Mouse (Mus musculus): ENCODE measurements around the gene Cfap74. TPM values are rescaled to one million over a fixed set of nuclear protein-coding genes. Genes with fewer than 3 reads are reported as not detected.
"Not testable (repeated sequence)": the region's sequence is repeated elsewhere in the genome, so short reads cannot be mapped to it uniquely, and the experiment has no call there.

Gene Cfap74
- polyA plus RNA-seq, 1 experiment: 21.9 TPM

DNA sequence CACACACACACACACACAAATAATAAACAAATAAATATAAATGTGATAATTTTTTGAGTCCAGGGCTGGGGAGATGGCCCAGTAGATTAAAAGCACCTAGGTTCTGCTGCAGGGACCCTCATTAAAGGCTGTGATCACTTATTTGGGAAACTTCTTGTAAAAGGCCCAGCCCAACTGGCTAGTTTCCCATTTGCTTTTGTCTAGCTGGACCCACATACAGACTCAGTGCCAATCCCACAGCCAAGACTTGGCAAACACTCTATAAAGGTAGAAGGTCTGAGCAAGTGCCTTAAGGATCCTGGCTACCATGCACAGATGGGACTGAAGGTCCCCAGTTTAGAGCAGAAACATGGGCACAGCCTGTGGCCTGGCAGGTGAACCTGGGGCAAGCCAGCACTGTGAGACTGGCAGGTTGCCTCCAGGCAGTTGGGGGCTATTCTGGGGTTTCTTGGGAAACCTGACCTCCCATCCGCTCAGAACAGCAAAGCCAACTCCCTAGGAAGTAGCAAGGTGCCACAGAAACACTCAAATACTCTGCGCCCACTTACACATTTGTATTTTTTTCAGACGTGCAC lies 63.8 kb downstream of the Cfap74 start:
- H3K27ac ChIP-seq (ENCODE audit: insufficient read depth, low read length): no peak overlapping the region
- no peak for TF ChIP-seq CTCF (IDR thresholded peaks at IDR 0.05; ENCODE audit: extremely low read depth, insufficient read depth, low read length)
- no peak for TF ChIP-seq POLR2A (IDR thresholded peaks at IDR 0.05; ENCODE audit: extremely low read depth, insufficient read depth, low read length)
- H3K4me3 ChIP-seq (ENCODE audit: insufficient read depth, low read length): no peak overlapping the region
- H3K4me1 ChIP-seq (ENCODE audit: control insufficient read depth, insufficient read depth, low read length): no peaks in the 10 kb centered on the region

- Histone ChIP-seq H3K4me3 (ENCODE audit: insufficient read depth, low read length) (no peak overlapping the region), H3K4me1 (ENCODE audit: control insufficient read depth, insufficient read depth, low read length) (no peaks in the 10 kb centered on the region), H3K27ac (ENCODE audit: insufficient read depth, low read length) (no peak overlapping the region)
- TF ChIP-seq POLR2A (IDR thresholded peaks at IDR 0.05; ENCODE audit: extremely low read depth, insufficient read depth, low read length): no peak
- no peak for TF ChIP-seq CTCF (IDR thresholded peaks at IDR 0.05; ENCODE audit: extremely low read depth, insufficient read depth, low read length)
Observed at GRCm38 (mm10) chr4:155473319-155473718, 64.3 kb downstream of the Cfap74 start.

DNA sequence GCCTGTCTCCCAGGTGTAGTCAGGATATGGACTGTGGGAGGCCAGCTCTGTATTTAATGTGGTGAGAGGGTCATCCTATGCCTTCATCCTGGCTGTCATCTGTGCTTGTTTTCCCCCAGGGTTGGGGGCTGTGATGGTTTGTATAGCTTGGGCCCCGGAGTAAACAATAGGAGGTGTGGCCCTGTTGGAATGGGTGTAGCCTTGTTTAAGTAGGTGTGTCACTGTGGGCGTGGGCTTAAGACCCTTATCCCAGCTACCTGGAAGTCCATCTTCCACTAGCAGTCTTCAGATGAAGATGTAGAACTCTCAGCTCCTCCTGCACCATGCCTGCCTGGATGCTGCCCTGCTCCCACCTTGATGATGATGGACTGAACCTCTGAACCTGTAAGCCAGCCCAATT lies 64.8 kb downstream of the Cfap74 start:
- H3K4me1 ChIP-seq (ENCODE audit: control insufficient read depth, insufficient read depth, low read length); H3K27ac ChIP-seq (ENCODE audit: insufficient read depth, low read length); H3K4me3 ChIP-seq (ENCODE audit: insufficient read depth, low read length): not testable (repeated sequence)

- Histone ChIP-seq H3K27ac (ENCODE audit: insufficient read depth, low read length) (no peak overlapping the region; the same call in 1 of the 2 replicates), H3K4me1 (ENCODE audit: control insufficient read depth, insufficient read depth, low read length) (no peaks in the 10 kb centered on the region), H3K4me3 (ENCODE audit: insufficient read depth, low read length) (no peak overlapping the region)
- TF ChIP-seq CTCF (IDR thresholded peaks at IDR 0.05; ENCODE audit: extremely low read depth, insufficient read depth, low read length): peak; percentile 86
- TF ChIP-seq POLR2A (IDR thresholded peaks at IDR 0.05; ENCODE audit: extremely low read depth, insufficient read depth, low read length): no peak
Observed at GRCm38 (mm10) chr4:155481381-155482124, 72.6 kb downstream of the Cfap74 start.

GRCm38 (mm10) chr4:155482125-155482480 lies 73.1 kb downstream of the Cfap74 start:
- Histone ChIP-seq H3K4me1 (ENCODE audit: control insufficient read depth, insufficient read depth, low read length) (no peaks in the 10 kb centered on the region), H3K27ac (ENCODE audit: insufficient read depth, low read length) (no peak overlapping the region; the same call in 1 of the 2 replicates), H3K4me3 (ENCODE audit: insufficient read depth, low read length) (no peak overlapping the region)
- TF ChIP-seq POLR2A (IDR thresholded peaks at IDR 0.05; ENCODE audit: extremely low read depth, insufficient read depth, low read length) (no peak), CTCF (IDR thresholded peaks at IDR 0.05; ENCODE audit: extremely low read depth, insufficient read depth, low read length) (no peak)

GRCm38 (mm10) chr4:155482733-155483540 lies 73.9 kb downstream of the Cfap74 start:
- Histone ChIP-seq H3K27ac (ENCODE audit: insufficient read depth, low read length) (no peak overlapping the region), H3K4me3 (ENCODE audit: insufficient read depth, low read length) (no peak overlapping the region), H3K4me1 (ENCODE audit: control insufficient read depth, insufficient read depth, low read length) (no peaks in the 10 kb centered on the region)
- no peak for TF ChIP-seq CTCF (IDR thresholded peaks at IDR 0.05; ENCODE audit: extremely low read depth, insufficient read depth, low read length)
- TF ChIP-seq POLR2A (IDR thresholded peaks at IDR 0.05; ENCODE audit: extremely low read depth, insufficient read depth, low read length): no peak

DNA sequence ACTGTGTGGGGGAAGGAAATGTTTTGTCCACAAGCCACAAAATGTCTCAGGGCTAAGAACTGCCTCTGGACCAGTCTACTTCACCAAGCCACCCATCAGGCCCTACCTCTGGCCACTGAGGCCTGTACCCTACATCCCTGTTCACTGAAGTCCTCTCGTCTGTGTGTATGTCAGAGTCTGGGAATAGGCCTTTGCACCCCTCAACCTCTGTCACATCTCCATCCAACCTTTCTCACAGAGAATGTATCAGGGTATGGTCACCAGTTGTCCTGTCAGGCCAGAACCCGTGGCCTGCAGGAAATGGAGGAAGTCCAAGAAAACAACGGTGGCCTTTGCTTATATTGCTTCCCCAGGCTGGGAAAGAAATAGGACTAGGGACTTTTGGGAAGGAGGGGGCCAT lies 76.5 kb downstream of the Cfap74 start:
- H3K4me3 ChIP-seq (ENCODE audit: insufficient read depth, low read length): no peak overlapping the region
- H3K27ac ChIP-seq (ENCODE audit: insufficient read depth, low read length): no peak overlapping the region
- TF ChIP-seq CTCF (IDR thresholded peaks at IDR 0.05; ENCODE audit: extremely low read depth, insufficient read depth, low read length): no peak
- TF ChIP-seq POLR2A (IDR thresholded peaks at IDR 0.05; ENCODE audit: extremely low read depth, insufficient read depth, low read length): no peak
- H3K4me1 ChIP-seq (ENCODE audit: control insufficient read depth, insufficient read depth, low read length): no peaks in the 10 kb centered on the region

- TF ChIP-seq POLR2A (IDR thresholded peaks at IDR 0.05; ENCODE audit: extremely low read depth, insufficient read depth, low read length) (no peak), CTCF (IDR thresholded peaks at IDR 0.05; ENCODE audit: extremely low read depth, insufficient read depth, low read length) (no peak)
- Histone ChIP-seq H3K27ac (ENCODE audit: insufficient read depth, low read length) (no peak overlapping the region), H3K4me3 (ENCODE audit: insufficient read depth, low read length) (no peak overlapping the region), H3K4me1 (ENCODE audit: control insufficient read depth, insufficient read depth, low read length) (no peaks in the 10 kb centered on the region)
Observed at GRCm38 (mm10) chr4:155487746-155488145, 78.8 kb downstream of the Cfap74 start.

GRCm38 (mm10) chr4:155488232-155489025 lies 79.4 kb downstream of the Cfap74 start:
- H3K27ac ChIP-seq (ENCODE audit: insufficient read depth, low read length): peak overlapping the region; percentile 7; the same call in 1 of the 2 replicates
- TF ChIP-seq CTCF (IDR thresholded peaks at IDR 0.05; ENCODE audit: extremely low read depth, insufficient read depth, low read length) (no peak), POLR2A (IDR thresholded peaks at IDR 0.05; ENCODE audit: extremely low read depth, insufficient read depth, low read length) (no peak)
- no peak overlapping the region for H3K4me3 ChIP-seq (ENCODE audit: insufficient read depth, low read length)
- H3K4me1 ChIP-seq (ENCODE audit: control insufficient read depth, insufficient read depth, low read length): no peaks in the 10 kb centered on the region
